Mouse (Mus musculus) G1E (cell line): ENCODE data around the gene Olfr53.
"Not testable (repeated sequence)": the region's sequence is repeated elsewhere in the genome, so short reads cannot be mapped to it uniquely, and the experiment has no call there.

Experiments used
- CTCF ChIP-seq: IDR thresholded peaks from 2 replicates; pipeline ENCODE4 v1.5.1; 2012; ENCODE audit warnings: low read depth, low read length, inconsistent platforms, mixed read lengths
- GATA1 ChIP-seq: IDR thresholded peaks from 2 replicates; pipeline ENCODE4 v1.6.1; 2012; ENCODE audit warnings: borderline replicate concordance, low read length, inconsistent platforms, mixed read lengths
- GATA2 ChIP-seq: IDR thresholded peaks from 2 replicates; pipeline ENCODE4 v1.6.1; 2012; ENCODE audit warnings: low read depth, low read length, inconsistent platforms, borderline replicate concordance
- POLR2AphosphoS5 ChIP-seq: IDR thresholded peaks from 2 replicates; pipeline ENCODE4 v1.6.1; 2012; ENCODE audit warnings: low read depth, low read length, inconsistent platforms; ENCODE audit not compliant: insufficient replicate concordance
- TAL1 ChIP-seq: conservative IDR thresholded peaks from 2 replicates; pipeline ENCODE4 v1.6.1; 2012; ENCODE audit warnings: low read depth, low read length, inconsistent platforms, mixed read lengths

- not testable (repeated sequence) for TF ChIP-seq CTCF, GATA1, POLR2AphosphoS5, GATA2, TAL1
Observed at GRCm38 (mm10) chr7:140628670-140629069, 17.6 kb upstream of the Olfr53 start, which contains the start of gene Olfr61.
